Mouse (Mus musculus): ENCODE measurements around the gene Olfr346. TPM values are rescaled to one million over a fixed set of nuclear protein-coding genes. Genes with fewer than 3 reads are reported as not detected.

Olfr346 gene
- not detected in 2 replicates for polyA plus RNA-seq (2012; rRNA removed)

- DNase-seq (ENCODE audit: low spot score): no peak
Observed at GRCm38 (mm10) chr2:36685488-36685887, at the start of gene Olfr346. TSS of gene Olfr346 (plus strand) at chr2:36685788.

GRCm38 (mm10) chr2:36639741-36640140 lies 45.8 kb upstream of the Olfr346 start, which contains the start of gene Olfr345:
TSS of gene Olfr345 (plus strand) at chr2:36640041.
- no peak for DNase-seq (ENCODE audit: low spot score)

- no peak for DNase-seq (ENCODE audit: low spot score)
Observed at GRCm38 (mm10) chr2:36731602-36732001, 46.0 kb downstream of the Olfr346 start, which contains the start of gene Olfr347. TSS of gene Olfr347 (plus strand) at chr2:36731902.

GRCm38 (mm10) chr2:36736226-36736625 lies 50.6 kb downstream of the Olfr346 start:
- no peak for DNase-seq (ENCODE audit: low spot score)

Other genes starting within 250 kb of the Olfr346 start
- gene Olfr340, start 233.2 kb upstream of the Olfr346 start, polyA plus RNA-seq (2012; rRNA removed): not detected in 2 replicates
- not detected in 2 replicates for gene Olfr341, start 203.3 kb upstream of the Olfr346 start, polyA plus RNA-seq (2012; rRNA removed)
- gene Olfr342, start 160.8 kb upstream of the Olfr346 start, polyA plus RNA-seq (2012; rRNA removed): not detected in 2 replicates
- not detected in 2 replicates for gene Olfr344, start 119.1 kb upstream of the Olfr346 start, polyA plus RNA-seq (2012; rRNA removed)
- not detected in 2 replicates for gene Olfr345, start 45.7 kb upstream of the Olfr346 start, polyA plus RNA-seq (2012; rRNA removed)
- not detected in 2 replicates for gene Olfr347, start 46.1 kb downstream of the Olfr346 start, polyA plus RNA-seq (2012; rRNA removed)
- gene Olfr348, start 98.5 kb downstream of the Olfr346 start, polyA plus RNA-seq (2012; rRNA removed): not detected in 2 replicates
- not detected in 2 replicates for gene Olfr50, start 104.8 kb downstream of the Olfr346 start, polyA plus RNA-seq (2012; rRNA removed)
- gene Olfr3, start 131.2 kb downstream of the Olfr346 start, polyA plus RNA-seq (2012; rRNA removed): not detected in 2 replicates
- not detected in 2 replicates for gene Olfr350, start 160.5 kb downstream of the Olfr346 start, polyA plus RNA-seq (2012; rRNA removed)
- gene Olfr351, start 176.9 kb downstream of the Olfr346 start, polyA plus RNA-seq (2012; rRNA removed): not detected in 2 replicates
- not detected in 2 replicates for gene Olfr352, start 182.7 kb downstream of the Olfr346 start, polyA plus RNA-seq (2012; rRNA removed)
- not detected in 2 replicates for gene Olfr353, start 207.1 kb downstream of the Olfr346 start, polyA plus RNA-seq (2012; rRNA removed)
- not detected in 2 replicates for gene Olfr354, start 219.9 kb downstream of the Olfr346 start, polyA plus RNA-seq (2012; rRNA removed)
- not detected in 2 replicates for gene Olfr355, start 243.1 kb downstream of the Olfr346 start, polyA plus RNA-seq (2012; rRNA removed)

Measured in urinary bladder, adult 2 months (tissue).